Mouse (Mus musculus): ENCODE measurements around the gene Mrpl45. TPM values are rescaled to one million over a fixed set of nuclear protein-coding genes. Genes with fewer than 3 reads are reported as not detected.
"Not testable (repeated sequence)": the region's sequence is repeated elsewhere in the genome, so short reads cannot be mapped to it uniquely, and the experiment has no call there.

Gene Mrpl45
- 25.9 and 31.6 TPM in 2 replicates for total RNA-seq (2021)
- long read RNA-seq, transcript Mrpl45-201 (8 exons, 2,431 nt), result major isoform, 97 of 103 reads
- long read RNA-seq, partial matches to known transcripts, result 3 of 103 reads
- long read RNA-seq, other reads (novel, unspliced or antisense), result 3 of 103 reads

GRCm38 (mm10) chr11:97315504-97316503 is at the start of gene Mrpl45:
Gene Mrpl45 (plus strand): TSS chr11:97315716.
- peak; percentile 99 for DNase-seq

- not testable (repeated sequence) for DNase-seq
Observed at GRCm38 (mm10) chr11:97266544-97266943, 49.0 kb upstream of the Mrpl45 start.

DNA sequence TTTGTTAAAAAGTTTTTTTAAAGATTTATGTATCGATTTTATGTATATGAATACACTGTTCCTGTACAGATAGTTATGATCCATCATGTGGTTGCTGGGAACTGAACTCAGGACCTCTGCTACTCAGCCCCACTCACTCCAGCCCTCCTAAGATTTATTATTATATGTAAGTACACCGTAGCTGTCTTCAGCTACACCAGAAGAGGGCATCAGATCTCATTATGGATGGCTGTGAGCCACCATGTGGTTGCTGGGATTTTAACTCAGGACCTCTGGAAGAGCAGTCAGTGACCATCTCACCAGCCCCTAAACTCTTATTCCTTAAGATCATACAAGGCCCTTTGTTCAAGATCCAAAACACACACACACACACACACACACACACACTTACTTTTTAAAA is 45.5 kb upstream of the Mrpl45 start:
- not testable (repeated sequence) for DNase-seq

DNA sequence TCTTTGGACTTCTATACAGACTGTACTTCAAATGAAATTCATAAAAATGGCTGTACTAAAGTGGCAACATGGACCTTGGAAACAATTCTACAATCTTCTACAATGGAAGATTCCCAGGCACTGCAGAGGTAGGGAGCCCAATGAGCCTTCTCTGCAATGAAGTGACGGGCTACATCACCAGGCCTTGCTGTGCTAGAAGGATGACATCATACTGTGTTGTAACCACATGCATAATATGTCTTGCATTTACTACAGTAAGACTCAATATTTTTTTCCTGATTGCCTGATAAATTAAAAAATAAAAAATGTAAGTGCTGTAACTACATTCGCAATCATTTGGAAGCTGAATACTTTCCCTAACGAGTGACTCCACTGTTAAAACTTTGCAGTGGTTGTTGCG is 42.7 kb upstream of the Mrpl45 start:
- DNase-seq, result no peak

DNA sequence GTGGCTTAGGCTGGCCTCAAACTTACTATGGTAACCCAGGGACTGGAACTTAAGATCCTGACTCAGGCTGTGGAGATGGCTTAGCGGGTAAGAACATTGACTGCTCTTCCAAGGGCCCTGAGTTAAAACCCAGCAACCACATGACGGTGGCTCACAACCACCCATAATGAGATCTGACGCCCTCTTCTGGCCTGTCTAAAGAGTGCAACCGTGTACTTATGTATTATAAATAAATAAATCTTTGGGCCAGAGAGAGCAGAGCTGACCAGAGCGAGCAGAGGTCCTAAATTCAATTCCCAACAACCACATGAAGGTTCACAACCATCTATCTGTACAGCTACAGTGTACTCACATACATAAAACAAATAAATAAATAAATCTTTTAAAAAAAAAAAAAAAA is 41.9 kb upstream of the Mrpl45 start:
- DNase-seq, result no peak

DNA sequence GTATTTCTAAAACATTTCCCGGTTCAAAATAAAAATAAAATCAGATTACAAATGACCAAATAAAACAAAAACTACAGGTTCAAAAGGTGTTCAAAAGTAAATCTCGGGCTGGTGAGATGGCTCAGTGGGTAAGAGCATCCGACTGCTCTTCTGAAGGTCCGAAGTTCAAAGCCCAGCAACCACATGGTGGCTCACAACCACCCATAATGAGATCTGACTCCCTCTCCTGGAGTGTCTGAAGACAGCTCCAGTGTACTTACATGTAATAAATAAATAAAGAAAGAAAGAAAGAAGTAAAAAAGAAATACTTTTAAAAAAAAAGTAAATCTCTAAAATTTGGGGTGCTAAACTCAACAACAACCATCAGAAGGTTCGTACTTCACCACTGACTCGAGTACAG is 40.6 kb upstream of the Mrpl45 start:
- not testable (repeated sequence) for DNase-seq

DNA sequence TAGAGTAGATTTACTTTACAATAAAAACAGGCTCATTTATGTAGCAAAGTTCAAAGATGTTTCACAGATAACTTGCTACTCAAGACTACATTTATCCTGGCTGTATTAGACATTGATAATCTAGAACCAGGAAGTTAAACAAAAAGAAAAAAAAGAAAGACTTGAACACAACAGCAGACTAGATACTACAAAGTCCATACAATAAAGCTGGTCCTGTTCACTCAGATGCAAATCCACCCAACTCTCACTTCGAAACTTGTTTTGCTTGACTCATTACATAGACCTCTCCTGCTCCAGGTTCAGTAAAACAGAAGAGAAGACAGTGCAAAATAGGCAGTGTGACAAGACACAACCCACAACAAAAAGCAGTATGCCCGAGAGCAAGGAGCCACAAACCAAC is 40.2 kb upstream of the Mrpl45 start:
- no peak for DNase-seq

DNA sequence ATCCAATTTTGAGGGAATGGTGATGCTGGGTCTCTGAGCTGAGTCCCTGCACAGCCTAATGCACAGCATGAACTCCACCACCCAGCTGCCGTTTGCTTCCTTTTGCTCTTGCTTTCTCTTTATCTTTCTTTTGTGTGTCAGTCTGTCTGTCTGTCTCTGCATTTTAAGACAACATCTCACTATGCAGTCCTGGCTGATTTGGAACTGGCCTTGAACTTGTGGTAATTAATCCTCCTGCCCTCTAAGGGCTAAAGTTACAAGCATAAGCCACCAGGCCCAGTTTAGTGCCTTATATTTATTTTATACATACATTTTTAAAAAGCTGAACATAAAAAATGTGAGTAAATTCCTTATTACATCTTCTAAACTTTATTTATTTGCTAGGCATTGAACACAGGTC is 39.5 kb upstream of the Mrpl45 start:
- no peak for DNase-seq

GRCm38 (mm10) chr11:97277166-97277565 is 38.4 kb upstream of the Mrpl45 start:
- no peak for DNase-seq

DNA sequence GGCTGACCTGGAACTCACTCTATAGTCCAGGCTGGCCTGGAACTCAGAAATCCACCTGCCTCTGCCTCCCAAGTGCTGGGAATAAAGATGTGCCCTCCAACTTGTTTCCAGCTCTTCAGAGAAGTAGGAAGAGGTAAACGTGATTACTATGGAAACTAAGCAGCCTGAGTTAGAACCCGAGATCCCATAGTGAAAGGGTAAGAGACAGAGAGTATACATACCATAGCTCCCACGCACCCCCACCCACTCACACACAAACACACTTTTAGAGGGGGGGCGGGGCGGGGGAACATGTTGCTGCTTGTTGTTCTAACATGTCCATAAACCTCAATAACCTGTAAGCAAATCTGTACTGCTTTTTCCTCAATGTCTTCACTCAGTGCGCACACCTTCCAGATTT is 37.1 kb upstream of the Mrpl45 start:
- DNase-seq, result no peak

- no peak for DNase-seq
Observed at GRCm38 (mm10) chr11:97279040-97279404, 36.5 kb upstream of the Mrpl45 start.

DNA sequence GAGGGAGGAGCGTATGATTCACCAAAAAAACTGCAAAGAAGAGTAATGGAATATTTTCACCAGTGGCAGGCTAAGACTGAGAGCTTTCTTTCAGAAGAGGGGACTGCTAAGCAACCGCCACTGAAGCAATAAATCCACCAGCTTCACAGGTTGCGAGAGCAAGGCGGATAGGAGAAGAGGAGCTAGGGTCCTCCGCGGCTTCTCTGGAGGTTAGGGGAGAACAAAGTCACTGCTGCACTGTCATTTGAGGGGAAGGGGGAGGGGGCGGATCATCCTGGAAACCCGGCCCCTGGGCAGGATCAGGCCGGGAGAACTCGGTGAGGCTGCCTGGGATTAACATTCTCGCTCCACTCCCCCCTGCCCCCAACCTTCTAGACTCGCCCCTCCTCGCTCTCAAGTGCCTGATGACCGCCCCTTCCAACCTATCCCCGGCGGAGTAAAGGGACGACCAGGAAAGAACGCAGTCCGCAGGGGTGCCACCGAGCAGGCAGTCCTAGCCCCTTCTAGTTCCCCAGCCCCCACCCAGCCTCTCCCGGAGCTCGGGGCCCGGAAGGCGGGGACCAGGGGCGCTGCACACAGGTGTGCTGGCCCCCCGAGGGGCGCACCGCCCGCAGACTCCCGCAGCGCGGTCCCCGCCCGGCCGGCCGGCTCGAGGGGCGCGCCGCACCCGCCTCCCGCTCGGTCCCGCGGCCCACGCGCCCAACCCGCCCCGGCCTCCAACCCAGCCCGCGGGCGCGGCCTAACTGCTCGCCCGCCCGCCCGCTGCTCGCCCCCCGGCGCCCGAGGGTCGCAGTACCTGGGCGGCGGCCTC is 35.9 kb upstream of the Mrpl45 start:
- DNase-seq, result peak; percentile 67

DNA sequence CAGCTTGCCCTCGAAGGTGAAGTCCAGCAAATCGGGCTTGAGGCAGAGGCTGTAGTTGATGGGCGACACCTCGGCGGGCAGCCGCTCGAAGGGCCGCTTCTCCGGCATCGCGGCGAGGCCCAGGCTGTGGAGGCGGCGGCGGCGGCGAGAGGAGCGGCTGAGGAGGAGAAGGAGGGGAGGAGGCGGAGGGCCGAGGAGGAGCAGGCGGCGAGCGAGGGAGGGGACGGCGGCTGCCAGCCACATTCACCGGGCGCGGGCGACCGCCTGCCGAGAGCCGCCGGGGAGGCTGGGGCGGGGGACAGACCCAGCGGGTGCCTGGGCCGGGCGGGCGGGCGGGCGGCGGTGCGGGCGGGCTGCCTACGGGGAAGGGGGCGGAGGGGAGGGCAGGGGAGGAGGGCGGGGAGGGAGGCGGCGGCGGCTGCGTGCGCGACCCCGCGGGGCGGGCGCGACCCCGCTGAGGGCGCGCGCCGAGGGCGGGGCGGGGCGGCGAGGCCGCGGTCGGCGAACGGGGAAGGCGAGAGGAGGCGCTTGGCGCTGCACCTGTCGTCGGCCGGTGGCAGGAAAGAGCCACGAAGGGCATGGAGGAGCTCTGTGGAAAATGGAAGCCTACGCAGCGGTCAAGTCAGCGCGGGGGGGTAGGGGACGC is 35.2 kb upstream of the Mrpl45 start, which contains the start of gene Npepps:
Npepps (minus strand) TSS at position 423 of the 646 bp plus-strand sequence.
- peak; percentile 84 for DNase-seq

- DNase-seq, result no peak
Observed at GRCm38 (mm10) chr11:97282179-97282578, 33.3 kb upstream of the Mrpl45 start.

GRCm38 (mm10) chr11:97284854-97285253 is 30.7 kb upstream of the Mrpl45 start:
- no peak for DNase-seq

DNA sequence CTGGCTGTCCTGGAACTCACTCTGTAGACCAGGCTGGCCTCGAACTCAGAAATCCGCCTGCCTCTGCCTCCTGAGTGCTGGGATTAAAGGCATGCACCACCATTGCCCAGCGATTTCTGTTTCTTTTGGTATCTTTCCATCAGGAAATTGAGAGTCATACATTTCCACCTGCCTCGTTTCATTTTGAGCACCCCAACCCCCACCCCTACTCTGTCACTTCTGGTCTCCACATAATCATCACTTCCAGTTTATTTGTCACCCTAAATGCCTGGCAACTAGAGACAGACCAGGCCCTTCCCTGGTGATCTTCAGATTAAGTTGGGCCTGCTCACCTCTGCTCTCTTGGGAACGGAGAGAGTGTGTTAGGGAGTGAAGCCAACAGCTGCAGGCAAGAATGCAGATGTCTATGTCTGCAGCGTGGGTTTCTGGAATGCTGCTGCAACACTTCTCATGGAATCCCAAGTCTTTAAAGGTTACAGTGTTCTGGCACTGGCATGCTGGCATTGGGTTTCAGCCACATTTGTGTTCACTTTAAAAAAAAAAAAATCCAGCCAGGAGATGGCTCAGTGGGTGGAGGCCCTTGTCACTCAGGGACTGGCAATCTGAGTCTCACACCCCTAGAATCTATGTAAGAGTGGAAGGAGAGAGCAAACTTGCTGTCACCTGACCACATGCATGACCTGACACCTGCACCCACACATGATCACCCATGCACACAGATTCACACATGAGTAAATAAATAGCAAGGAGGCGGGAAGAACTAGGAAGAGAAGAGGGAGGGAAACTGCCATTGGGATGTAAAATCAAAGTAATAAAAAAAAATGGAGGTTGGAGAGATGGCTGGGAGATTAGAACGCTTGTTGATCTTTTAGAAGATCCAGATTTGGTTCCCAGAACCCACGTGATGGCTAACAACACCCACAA is 29.4 kb upstream of the Mrpl45 start:
- no peak for DNase-seq

DNA sequence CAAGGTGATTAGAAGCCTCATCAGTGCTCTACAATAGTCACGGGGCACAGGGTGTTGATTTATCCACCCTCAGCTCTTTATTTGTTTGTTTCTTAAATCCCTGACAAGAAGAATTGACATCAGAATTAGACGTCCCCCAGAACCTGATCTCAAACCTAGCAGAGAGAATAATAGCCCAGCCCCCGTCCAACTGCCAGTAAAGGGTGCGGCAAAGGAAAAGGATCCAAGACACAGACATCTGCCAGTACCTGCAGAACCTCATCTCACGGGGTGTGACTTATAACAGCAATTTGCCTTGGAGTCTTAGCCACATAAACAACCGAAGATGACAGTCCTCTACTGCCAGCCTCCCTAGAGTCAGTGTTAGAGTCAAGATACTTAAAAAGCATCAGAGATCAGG is 28.5 kb upstream of the Mrpl45 start:
- no peak for DNase-seq

DNA sequence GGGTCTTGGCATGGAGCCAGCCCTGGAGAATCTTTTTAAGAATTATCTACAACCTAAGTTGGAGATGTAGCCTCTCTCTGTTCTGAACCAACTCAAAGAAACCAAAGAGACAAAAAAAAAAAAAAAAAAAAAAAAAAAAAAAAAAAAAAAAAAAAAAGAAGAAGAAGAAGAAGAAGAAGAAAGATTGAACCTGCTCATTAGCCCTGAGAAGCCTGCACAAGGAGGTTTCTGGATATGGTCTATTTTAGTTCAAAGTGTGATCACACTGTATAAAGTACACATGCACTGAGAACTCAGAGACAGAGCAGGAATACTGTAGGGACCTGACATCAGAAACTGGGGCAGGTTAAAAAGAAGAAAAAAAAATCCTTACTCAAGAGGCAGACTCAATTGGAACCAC is 27.9 kb upstream of the Mrpl45 start:
- no peak for DNase-seq

DNA sequence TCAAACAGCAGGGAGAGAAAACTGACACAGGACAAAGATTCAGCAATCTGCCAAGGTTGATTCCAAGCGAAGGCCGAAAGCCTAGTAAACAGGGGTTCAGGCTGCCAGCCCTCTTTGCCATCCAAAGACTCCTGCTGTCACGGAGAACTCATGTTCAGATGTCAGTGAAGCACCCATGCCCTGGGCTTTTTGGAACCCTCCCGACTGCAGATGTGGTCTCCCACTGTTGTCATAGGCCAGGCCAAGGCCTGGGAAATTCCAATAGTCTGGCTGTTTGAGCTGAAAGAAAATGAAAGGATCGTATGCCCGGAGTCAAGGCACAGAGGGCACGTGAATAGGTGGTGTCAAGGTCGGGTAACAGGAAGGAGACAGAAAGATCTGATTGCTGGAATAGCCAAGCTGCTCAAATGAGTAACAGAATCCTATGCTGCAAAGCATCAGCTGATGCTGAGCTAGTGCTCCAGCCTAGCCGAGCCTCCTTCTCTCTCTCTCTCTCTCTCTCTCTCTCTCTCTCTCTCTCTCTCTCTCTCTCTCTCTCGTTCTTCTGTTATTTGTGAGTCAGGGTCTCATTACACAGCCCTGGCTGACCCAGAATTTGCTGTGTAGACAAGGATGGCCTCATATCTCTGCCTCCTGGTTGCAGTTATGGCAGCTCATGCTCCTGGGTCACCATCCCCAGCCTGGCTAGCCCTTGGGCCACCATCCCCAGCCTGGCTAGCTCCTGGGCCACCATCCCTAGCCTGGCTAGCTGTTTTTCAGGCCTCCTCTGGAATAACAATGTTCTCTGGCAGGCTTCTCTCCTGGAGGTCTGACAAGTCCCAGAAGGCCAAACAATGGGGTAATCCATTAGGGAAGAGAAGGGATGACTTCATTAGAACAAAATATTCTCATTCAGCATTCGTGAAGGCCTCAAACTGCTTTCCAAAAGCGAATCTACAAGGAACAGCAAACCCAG is 26.0 kb upstream of the Mrpl45 start:
- peak; percentile 21 for DNase-seq

DNA sequence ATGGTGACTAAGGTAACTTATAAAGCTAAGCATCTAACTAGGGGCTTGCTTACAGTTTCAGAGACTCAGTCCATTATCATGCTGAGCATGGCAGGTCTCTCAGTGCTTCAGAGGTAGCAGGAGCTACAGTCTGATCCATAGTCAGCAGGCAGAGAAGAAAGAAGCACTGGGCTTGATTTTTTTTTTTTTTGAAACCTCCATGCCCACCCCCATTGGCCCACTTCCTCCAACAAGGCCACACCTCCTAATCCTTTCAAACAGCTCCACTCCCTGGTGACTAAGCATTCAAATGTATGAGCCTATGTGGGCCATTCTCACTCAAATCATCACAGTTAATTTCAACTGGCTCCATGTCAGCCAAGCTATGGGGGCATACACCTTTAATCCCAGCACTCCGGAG is 22.8 kb upstream of the Mrpl45 start:
- DNase-seq, result no peak
